Mouse (Mus musculus): Measurements from ENCODE around the gene Capn13. TPM values are rescaled to one million over a fixed set of nuclear protein-coding genes. Genes with fewer than 3 reads are reported as not detected.

Gene Capn13
- polyA plus RNA-seq (2014; fragmentation: Nextera tagmentation; extraction: Ambion mirVana) = 1.0 and 1.4 TPM in 2 replicates

DNA sequence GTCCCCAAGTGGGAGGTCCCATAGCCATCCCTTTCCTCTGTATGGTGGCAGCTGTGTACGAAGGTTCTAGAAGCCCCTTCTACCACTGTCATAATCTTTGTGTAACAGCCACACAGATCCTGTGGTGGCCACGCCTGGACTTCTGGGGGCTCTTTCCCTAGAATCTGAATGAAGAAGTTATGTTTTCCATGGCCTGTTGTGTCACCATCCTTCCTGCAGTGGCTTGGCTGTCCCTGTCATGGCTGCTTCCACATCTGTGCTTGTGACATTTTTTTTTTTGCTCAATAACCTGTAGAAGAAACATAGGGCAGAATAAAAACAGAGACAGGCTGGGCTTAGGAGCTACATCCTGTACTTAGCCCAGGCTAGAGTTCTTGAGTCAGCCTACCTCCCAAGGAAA is at the start of gene Capn13:
Capn13 (minus strand) TSS at position 5 of the 400 bp plus-strand sequence.
- Histone ChIP-seq H3K27ac (ENCODE audit: low read depth) (no peak within 1 kb of the TSS), H3K36me3 (ENCODE audit: control insufficient read depth, insufficient read depth, low read length) (no peaks in the 10 kb centered on the region), H3K9ac (ENCODE audit: low read length) (no peak within 1 kb of the TSS), H3K4me3 (ENCODE audit: low read depth, low read length) (no peak within 1 kb of the TSS), H3K9me3 (ENCODE audit: control insufficient read depth, low read length) (no peaks in the 10 kb centered on the region), H3K27me3 (replicated peaks; ENCODE audit: control insufficient read depth, insufficient read depth, low read length) (no peaks in the 10 kb centered on the region), H3K4me2 (ENCODE audit: low read length) (no peak within 1 kb of the TSS), H3K4me1 (replicated peaks; ENCODE audit: control insufficient read depth, insufficient read depth, low read length) (no peaks in the 10 kb centered on the region)
- ATAC-seq (replicated peaks; ENCODE audit: low FRiP score, low TSS enrichment, low read depth) (no peak), DNase-seq (ENCODE audit: low spot score) (no peak)
- 84% methylated on average over 2 of the region's 2 CpGs for WGBS

DNA sequence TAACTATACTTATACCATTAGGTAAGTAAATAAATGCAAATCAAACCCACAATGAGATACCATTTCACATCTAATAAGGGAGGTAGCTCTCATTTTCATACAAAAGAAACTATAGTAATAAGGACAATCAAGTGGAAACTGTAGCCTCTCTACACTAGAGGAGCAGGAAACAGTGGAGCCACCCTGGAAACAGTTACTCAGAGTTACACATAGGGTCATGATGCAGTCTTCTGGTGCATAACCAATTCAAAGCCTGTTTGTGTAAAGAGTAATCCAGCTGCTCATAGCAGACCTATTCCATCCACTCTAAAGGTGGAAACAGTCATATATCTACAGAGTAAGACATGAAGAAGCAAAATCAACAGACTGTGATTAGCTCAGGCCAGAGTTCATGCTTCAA is 48.4 kb upstream of the Capn13 start:
- H3K9ac ChIP-seq (ENCODE audit: low read length) = no peak overlapping the region
- no peak overlapping the region for H3K4me2 ChIP-seq (ENCODE audit: low read length)
- H3K9me3 ChIP-seq (ENCODE audit: control insufficient read depth, low read length) = no peaks in the 10 kb centered on the region
- no peaks in the 10 kb centered on the region for H3K27me3 ChIP-seq (replicated peaks; ENCODE audit: control insufficient read depth, insufficient read depth, low read length)
- H3K4me3 ChIP-seq (ENCODE audit: low read depth, low read length) = no peak overlapping the region
- no peaks in the 10 kb centered on the region; the same call in 1 of the 2 replicates for H3K4me1 ChIP-seq (replicated peaks; ENCODE audit: control insufficient read depth, insufficient read depth, low read length)
- no peaks in the 10 kb centered on the region for H3K36me3 ChIP-seq (ENCODE audit: control insufficient read depth, insufficient read depth, low read length)
- no peak overlapping the region for H3K27ac ChIP-seq (ENCODE audit: low read depth)
- DNase-seq (ENCODE audit: low spot score) = no peak
- ATAC-seq (replicated peaks; ENCODE audit: low FRiP score, low TSS enrichment, low read depth) = no peak

DNA sequence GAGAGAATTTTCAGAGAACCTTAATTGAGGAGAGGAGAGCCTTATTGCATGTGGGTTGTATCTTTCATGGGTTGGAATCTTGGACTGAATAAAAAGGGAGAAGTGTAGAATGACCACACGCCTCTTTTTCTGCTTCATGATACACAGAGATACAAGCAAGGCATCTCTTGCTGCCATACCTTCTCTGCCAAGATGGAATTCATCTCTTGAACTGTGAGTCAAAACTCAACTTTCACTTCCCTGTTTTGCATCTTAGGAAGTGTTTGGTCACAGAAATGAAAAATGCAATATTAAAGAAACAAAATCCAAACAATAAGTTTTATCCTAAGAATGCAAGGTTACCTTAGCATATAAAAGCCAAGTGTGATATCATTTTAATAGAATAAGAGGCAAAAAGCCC is 40.1 kb upstream of the Capn13 start:
- Histone ChIP-seq H3K4me2 (ENCODE audit: low read length) (no peak overlapping the region), H3K36me3 (ENCODE audit: control insufficient read depth, insufficient read depth, low read length) (no peaks in the 10 kb centered on the region), H3K4me1 (replicated peaks; ENCODE audit: control insufficient read depth, insufficient read depth, low read length) (no peaks in the 10 kb centered on the region), H3K9ac (ENCODE audit: low read length) (no peak overlapping the region), H3K27ac (ENCODE audit: low read depth) (no peak overlapping the region), H3K27me3 (replicated peaks; ENCODE audit: control insufficient read depth, insufficient read depth, low read length) (no peaks in the 10 kb centered on the region), H3K4me3 (ENCODE audit: low read depth, low read length) (no peak overlapping the region), H3K9me3 (ENCODE audit: control insufficient read depth, low read length) (no peaks in the 10 kb centered on the region)
- DNase-seq (ENCODE audit: low spot score) (no peak), ATAC-seq (replicated peaks; ENCODE audit: low FRiP score, low TSS enrichment, low read depth) (no peak)
- 86% methylated on average over 1 of the region's 1 CpGs for WGBS

DNA sequence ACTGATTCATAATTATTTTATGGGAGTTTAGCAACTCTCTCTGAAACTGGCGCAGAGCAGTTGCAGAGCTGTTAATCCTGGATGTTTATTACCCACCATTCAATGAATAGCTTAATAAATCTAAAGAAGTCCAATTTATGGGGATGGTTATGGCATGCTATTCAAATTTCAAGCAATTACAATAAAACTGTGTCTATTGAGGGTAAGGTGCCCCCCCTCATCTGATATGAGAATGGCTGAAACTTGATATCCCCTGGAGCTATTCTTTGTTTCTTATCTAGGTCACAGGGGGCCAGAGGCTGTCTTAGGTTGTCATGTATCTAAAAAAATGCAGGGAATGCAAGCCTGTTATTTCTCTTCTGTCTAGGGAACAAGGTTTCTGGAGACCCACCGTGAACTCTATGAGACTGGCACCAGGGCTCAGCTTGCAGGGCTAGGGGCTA is 31.9 kb upstream of the Capn13 start:
- H3K36me3 ChIP-seq (ENCODE audit: control insufficient read depth, insufficient read depth, low read length) = no peaks in the 10 kb centered on the region

DNA sequence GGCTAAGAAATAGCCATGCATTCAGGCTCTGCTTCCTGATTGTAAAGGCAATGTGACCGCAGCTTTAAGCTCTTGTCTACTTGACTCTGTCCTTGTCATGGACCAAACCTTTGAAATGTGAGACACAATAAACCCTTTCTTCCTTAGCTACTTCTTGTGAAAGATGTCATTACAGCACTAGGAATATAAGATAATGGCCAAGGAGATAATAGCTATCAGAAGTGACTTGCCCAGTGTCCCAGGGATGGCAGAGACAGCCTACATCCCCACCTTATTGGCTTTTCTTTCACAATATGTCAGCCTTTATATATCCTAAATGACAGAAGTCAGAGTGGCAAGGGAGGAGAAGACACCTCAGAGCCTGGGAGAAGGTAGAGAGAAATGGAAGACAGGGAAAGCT is 31.4 kb upstream of the Capn13 start:
- ATAC-seq (replicated peaks; ENCODE audit: low FRiP score, low TSS enrichment, low read depth) = no peak; the same call in 1 of the 2 replicates
- H3K27me3 ChIP-seq (replicated peaks; ENCODE audit: control insufficient read depth, insufficient read depth, low read length) = no peaks in the 10 kb centered on the region
- no peaks in the 10 kb centered on the region for H3K4me1 ChIP-seq (replicated peaks; ENCODE audit: control insufficient read depth, insufficient read depth, low read length)
- no peak overlapping the region for H3K4me2 ChIP-seq (ENCODE audit: low read length)
- H3K9me3 ChIP-seq (ENCODE audit: control insufficient read depth, low read length) = no peaks in the 10 kb centered on the region
- H3K36me3 ChIP-seq (ENCODE audit: control insufficient read depth, insufficient read depth, low read length) = no peaks in the 10 kb centered on the region
- no peak overlapping the region for H3K9ac ChIP-seq (ENCODE audit: low read length)
- WGBS = 82% methylated on average over 1 of the region's 1 CpGs
- DNase-seq (ENCODE audit: low spot score) = no peak
- no peak overlapping the region for H3K4me3 ChIP-seq (ENCODE audit: low read depth, low read length)
- H3K27ac ChIP-seq (ENCODE audit: low read depth) = no peak overlapping the region

More for the DNA sequence above, 31.9 kb upstream of the Capn13 start:
- H3K9me3 ChIP-seq (ENCODE audit: control insufficient read depth, low read length) = no peaks in the 10 kb centered on the region
- ATAC-seq (replicated peaks; ENCODE audit: low FRiP score, low TSS enrichment, low read depth) = no peak; the same call in 1 of the 2 replicates
- H3K4me2 ChIP-seq (ENCODE audit: low read length) = no peak overlapping the region
- H3K4me3 ChIP-seq (ENCODE audit: low read depth, low read length) = no peak overlapping the region
- no peaks in the 10 kb centered on the region for H3K4me1 ChIP-seq (replicated peaks; ENCODE audit: control insufficient read depth, insufficient read depth, low read length)
- no peak overlapping the region for H3K9ac ChIP-seq (ENCODE audit: low read length)
- no peak for DNase-seq (ENCODE audit: low spot score)
- H3K27ac ChIP-seq (ENCODE audit: low read depth) = no peak overlapping the region
- WGBS = 18% methylated on average over 2 of the region's 2 CpGs
- H3K27me3 ChIP-seq (replicated peaks; ENCODE audit: control insufficient read depth, insufficient read depth, low read length) = no peaks in the 10 kb centered on the region

DNA sequence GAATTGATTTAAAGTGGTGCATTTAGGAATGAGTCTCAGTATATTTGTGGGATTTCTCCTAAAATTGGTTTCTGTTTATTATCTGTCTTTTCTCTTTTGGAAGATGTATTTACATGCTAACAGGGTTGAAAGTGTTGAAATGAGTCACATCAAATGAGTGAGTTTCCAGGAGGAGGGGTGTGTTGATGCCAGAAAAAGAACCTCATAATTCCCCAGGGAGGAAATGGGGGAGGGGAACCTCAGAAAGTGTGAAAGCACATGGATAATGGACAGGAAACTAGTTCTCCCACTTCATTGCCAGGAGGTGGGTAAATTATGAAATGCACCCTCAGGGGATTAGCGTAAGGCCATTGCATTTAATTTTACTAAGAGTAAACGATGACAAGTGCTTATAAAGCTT is 16.7 kb upstream of the Capn13 start:
- Histone ChIP-seq H3K4me3 (ENCODE audit: low read depth, low read length) (no peak overlapping the region), H3K27me3 (replicated peaks; ENCODE audit: control insufficient read depth, insufficient read depth, low read length) (no peaks in the 10 kb centered on the region), H3K27ac (ENCODE audit: low read depth) (no peak overlapping the region), H3K9me3 (ENCODE audit: control insufficient read depth, low read length) (no peaks in the 10 kb centered on the region), H3K9ac (ENCODE audit: low read length) (no peak overlapping the region), H3K36me3 (ENCODE audit: control insufficient read depth, insufficient read depth, low read length) (no peaks in the 10 kb centered on the region), H3K4me1 (replicated peaks; ENCODE audit: control insufficient read depth, insufficient read depth, low read length) (no peaks in the 10 kb centered on the region), H3K4me2 (ENCODE audit: low read length) (no peak overlapping the region)
- DNase-seq (ENCODE audit: low spot score) (no peak), ATAC-seq (replicated peaks; ENCODE audit: low FRiP score, low TSS enrichment, low read depth) (no peak)
- WGBS = 49% methylated on average over 2 of the region's 2 CpGs

DNA sequence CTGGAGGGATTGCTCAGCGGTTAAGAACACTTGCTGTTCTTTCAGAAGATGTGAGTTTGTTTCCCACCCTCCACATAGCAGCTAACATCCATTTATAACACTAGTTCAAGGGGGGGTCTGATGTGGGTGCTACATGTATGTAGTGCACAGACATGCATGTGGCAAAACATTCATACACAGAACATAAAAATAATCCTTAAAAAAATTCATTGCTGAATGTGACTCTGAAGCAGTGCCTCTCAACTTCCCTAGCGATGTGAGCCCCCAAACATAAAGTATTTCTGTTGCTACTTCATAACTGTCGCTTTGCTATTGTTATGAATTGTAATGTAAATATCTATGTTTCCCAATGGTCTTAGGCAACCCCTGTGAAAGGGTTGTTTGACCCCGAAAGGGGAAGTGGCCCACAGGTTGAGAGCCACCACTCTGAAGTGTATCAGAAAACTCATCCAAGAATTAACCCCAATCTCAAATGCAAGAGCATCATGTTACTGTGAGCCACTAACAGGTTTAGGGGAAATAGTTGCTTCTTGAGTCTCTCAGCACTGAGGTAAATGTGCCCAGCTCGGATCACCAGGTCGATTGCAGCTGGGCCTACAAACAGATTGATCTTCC is 15.6 kb upstream of the Capn13 start:
- Histone ChIP-seq H3K9ac (ENCODE audit: low read length) (no peak overlapping the region), H3K4me2 (ENCODE audit: low read length) (no peak overlapping the region), H3K27ac (ENCODE audit: low read depth) (no peak overlapping the region), H3K9me3 (ENCODE audit: control insufficient read depth, low read length) (no peaks in the 10 kb centered on the region), H3K27me3 (replicated peaks; ENCODE audit: control insufficient read depth, insufficient read depth, low read length) (no peaks in the 10 kb centered on the region), H3K4me1 (replicated peaks; ENCODE audit: control insufficient read depth, insufficient read depth, low read length) (no peaks in the 10 kb centered on the region), H3K4me3 (ENCODE audit: low read depth, low read length) (no peak overlapping the region), H3K36me3 (ENCODE audit: control insufficient read depth, insufficient read depth, low read length) (no peaks in the 10 kb centered on the region)
- DNase-seq (ENCODE audit: low spot score) = no peak
- ATAC-seq (replicated peaks; ENCODE audit: low FRiP score, low TSS enrichment, low read depth) = no peak
- WGBS = 51% methylated on average over 6 of the region's 6 CpGs

DNA sequence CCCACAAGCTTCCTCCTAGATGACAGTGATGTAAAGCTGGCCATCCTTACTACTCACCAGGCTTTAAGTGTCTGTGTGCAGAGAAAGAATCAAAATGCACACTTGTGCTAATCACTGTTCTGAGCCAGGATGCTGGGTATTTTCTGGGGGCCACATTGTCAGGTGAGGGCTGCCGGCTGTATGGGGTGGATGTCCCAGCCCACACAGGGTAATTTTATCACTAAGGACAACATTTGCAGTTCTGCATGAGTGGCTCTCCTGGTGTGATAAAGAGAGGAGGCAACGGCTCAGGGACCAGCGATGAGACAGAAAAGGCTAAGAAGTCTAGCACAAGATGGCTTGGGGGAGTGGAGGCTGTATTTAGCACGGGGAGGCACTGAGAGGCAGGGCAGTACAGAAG is 11.2 kb upstream of the Capn13 start:
- WGBS = 50% methylated on average over 4 of the region's 4 CpGs
- H3K9me3 ChIP-seq (ENCODE audit: control insufficient read depth, low read length) = no peaks in the 10 kb centered on the region
- H3K4me1 ChIP-seq (replicated peaks; ENCODE audit: control insufficient read depth, insufficient read depth, low read length) = no peaks in the 10 kb centered on the region
- ATAC-seq (replicated peaks; ENCODE audit: low FRiP score, low TSS enrichment, low read depth) (no peak), DNase-seq (ENCODE audit: low spot score) (no peak)
- no peak overlapping the region for H3K4me3 ChIP-seq (ENCODE audit: low read depth, low read length)
- H3K4me2 ChIP-seq (ENCODE audit: low read length) = no peak overlapping the region
- H3K9ac ChIP-seq (ENCODE audit: low read length) = no peak overlapping the region
- no peaks in the 10 kb centered on the region for H3K27me3 ChIP-seq (replicated peaks; ENCODE audit: control insufficient read depth, insufficient read depth, low read length)
- no peak overlapping the region for H3K27ac ChIP-seq (ENCODE audit: low read depth)
- H3K36me3 ChIP-seq (ENCODE audit: control insufficient read depth, insufficient read depth, low read length) = no peaks in the 10 kb centered on the region

DNA sequence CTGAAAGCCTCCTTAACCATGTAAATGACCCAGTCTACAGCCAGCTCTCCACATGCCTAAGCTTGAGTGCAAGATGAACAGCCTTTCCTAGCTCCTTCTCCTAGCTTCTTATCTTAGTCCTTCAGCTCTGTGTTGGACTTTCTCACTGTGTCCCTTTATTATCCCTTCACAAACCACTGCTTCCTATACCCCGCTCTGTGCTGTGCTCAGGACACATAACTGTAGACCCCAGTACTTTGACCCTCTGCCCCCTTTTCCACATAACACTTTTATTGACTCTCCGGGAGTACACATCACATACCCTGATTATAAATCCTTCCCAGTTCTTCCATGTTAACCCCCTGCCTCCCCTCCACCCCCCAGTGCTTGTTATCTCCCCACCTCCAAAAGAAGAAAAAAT is 606 bp upstream of the Capn13 start:
- Histone ChIP-seq H3K4me2 (ENCODE audit: low read length) (no peak overlapping the region), H3K9me3 (ENCODE audit: control insufficient read depth, low read length) (no peaks in the 10 kb centered on the region), H3K4me1 (replicated peaks; ENCODE audit: control insufficient read depth, insufficient read depth, low read length) (no peaks in the 10 kb centered on the region), H3K36me3 (ENCODE audit: control insufficient read depth, insufficient read depth, low read length) (no peaks in the 10 kb centered on the region), H3K27ac (ENCODE audit: low read depth) (no peak overlapping the region), H3K9ac (ENCODE audit: low read length) (no peak overlapping the region), H3K27me3 (replicated peaks; ENCODE audit: control insufficient read depth, insufficient read depth, low read length) (no peaks in the 10 kb centered on the region), H3K4me3 (ENCODE audit: low read depth, low read length) (no peak overlapping the region)
- DNase-seq (ENCODE audit: low spot score) (no peak), ATAC-seq (replicated peaks; ENCODE audit: low FRiP score, low TSS enrichment, low read depth) (no peak)
- WGBS = 57% methylated on average over 2 of the region's 2 CpGs
